ENCODE assay signal across 19 mouse cellular contexts in the genomic region with DNA sequence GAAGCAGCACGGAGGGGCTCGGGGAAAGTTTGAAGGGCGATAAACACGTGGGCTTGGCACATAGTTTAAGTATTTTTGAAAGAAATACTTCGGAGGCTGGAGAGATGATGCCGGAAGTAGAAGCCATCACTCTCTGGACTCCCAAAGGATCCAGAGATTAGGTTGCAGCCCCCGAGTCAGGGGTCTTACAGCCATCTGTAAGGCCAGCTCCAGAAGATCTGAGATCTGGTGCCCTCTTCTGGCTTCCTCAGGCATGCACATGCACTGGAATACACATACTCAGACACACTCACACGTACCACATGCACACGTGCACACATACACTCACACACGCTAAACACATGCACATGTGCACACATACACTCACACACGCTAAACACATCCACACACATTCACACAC.
A peak's percentile ranks its signal among the peaks of the same experiment; 100 is the strongest.
DNase-seq lines count a peak whose midpoint lies in the region; ATAC-seq and TF ChIP-seq lines count a peak whose summit lies in the region.
"Had no signal": no experiment of that assay in that cellular context is flagged by ENCODE, and none has a peak within 500 bp of the region (broad histone marks: within the 10 kb centered on the region; RNA-seq: fewer than 3 reads in every experiment).

No protein-coding gene starts in this region.

- no peak overlapping the region for H3K4me3 ChIP-seq in kidney, postnatal 0 days (replicated peaks; ENCODE audit: low read depth, low read length)
- no peak overlapping the region for H3K4me3 ChIP-seq in kidney, embryonic 15.5 days (replicated peaks)
- H3K4me3 ChIP-seq in midbrain, embryonic 11.5 days (ENCODE audit: low read depth, low read length), result no peak overlapping the region
- H3K4me3 ChIP-seq in midbrain, embryonic 14.5 days (replicated peaks; ENCODE audit: low read depth, low read length), result no peak overlapping the region
- H3K4me3 ChIP-seq: embryonic facial prominence, embryonic 13.5 days; forebrain, embryonic 13.5 days; heart, embryonic 12.5 days; hindbrain, embryonic 10.5 days had no signal

- no peak for ATAC-seq in kidney, postnatal 0 days (replicated peaks; ENCODE audit: low FRiP score, low read depth)
- no peak for ATAC-seq in kidney, embryonic 15.5 days (replicated peaks; ENCODE audit: low FRiP score)
- ATAC-seq in midbrain, embryonic 11.5 days (ENCODE audit: low FRiP score), result no peak
- ATAC-seq in midbrain, embryonic 14.5 days (ENCODE audit: low FRiP score, low TSS enrichment), result no peak
- ATAC-seq: forebrain, embryonic 13.5 days; inflammation-experienced regulatory T-cells, adult 6 months had no signal

- no peak for DNase-seq in kidney, postnatal 0 days (ENCODE audit: low spot score)
- DNase-seq in midbrain, embryonic 11.5 days (ENCODE audit: low spot score, missing footprints), result peak; percentile 76
- DNase-seq in midbrain, embryonic 14.5 days, result no peak
- DNase-seq in ES-CJ7 (ENCODE audit: low read depth, low spot score), result peak; percentile 61
- peak; percentile 68 for DNase-seq in ZHBTc4 (ENCODE audit: low read depth, low spot score)
- DNase-seq in kidney, postnatal 10 days, result no peak
- no peak for DNase-seq in frontal cortex, adult 2 months (ENCODE audit: extremely low spot score in 1 of 2, low spot score in 1 of 2)
- DNase-seq: adrenal gland, postnatal 14 days; cerebellum, adult 11-12 months; cerebellum, adult 9-10 months; cerebellum, postnatal 25 days; heart, adult 18-20 months had no signal

- no peak overlapping the region for H3K9ac ChIP-seq in kidney, postnatal 0 days (ENCODE audit: low read depth, low read length)
- no peak overlapping the region for H3K9ac ChIP-seq in kidney, embryonic 15.5 days
- no peak overlapping the region for H3K9ac ChIP-seq in midbrain, embryonic 11.5 days (ENCODE audit: low read length)
- H3K9ac ChIP-seq in midbrain, embryonic 14.5 days (replicated peaks; ENCODE audit: low read length), result no peak overlapping the region
- H3K9ac ChIP-seq: embryonic facial prominence, embryonic 13.5 days; forebrain, embryonic 13.5 days; heart, embryonic 12.5 days; hindbrain, embryonic 14.5 days had no signal

- no peaks in the 10 kb centered on the region for H3K36me3 ChIP-seq in kidney, postnatal 0 days (ENCODE audit: insufficient read depth, low read length)
- no peaks in the 10 kb centered on the region for H3K36me3 ChIP-seq in kidney, embryonic 15.5 days
- H3K36me3 ChIP-seq in midbrain, embryonic 11.5 days (ENCODE audit: control insufficient read depth, insufficient read depth, low read length), result no peaks in the 10 kb centered on the region
- H3K36me3 ChIP-seq in midbrain, embryonic 14.5 days (ENCODE audit: control insufficient read depth, insufficient read depth, low read length), result no peaks in the 10 kb centered on the region
- H3K36me3 ChIP-seq: embryonic facial prominence, embryonic 13.5 days; heart, embryonic 12.5 days; hindbrain, embryonic 10.5 days had no signal

- H3K9me3 ChIP-seq in kidney, postnatal 0 days (replicated peaks; ENCODE audit: low read length), result no peaks in the 10 kb centered on the region
- peaks cover 7% of the 10 kb centered on the region; the same call in 1 of the 2 replicates for H3K9me3 ChIP-seq in kidney, embryonic 15.5 days (replicated peaks)
- H3K9me3 ChIP-seq in midbrain, embryonic 11.5 days (ENCODE audit: control insufficient read depth, low read length), result no peaks in the 10 kb centered on the region; the same call in 1 of the 2 replicates
- no peaks in the 10 kb centered on the region for H3K9me3 ChIP-seq in midbrain, embryonic 14.5 days (ENCODE audit: control insufficient read depth, low read length)

- 90% methylated on average over 11 of the region's 11 CpGs for WGBS in kidney, postnatal 0 days
- 92% methylated on average over 11 of the region's 11 CpGs for WGBS in kidney, embryonic 15.5 days
- WGBS in midbrain, embryonic 11.5 days, result 94% methylated on average over 11 of the region's 11 CpGs
- WGBS in midbrain, embryonic 14.5 days, result 93% methylated on average over 11 of the region's 11 CpGs

- H3K4me1 ChIP-seq in kidney, postnatal 0 days (replicated peaks; ENCODE audit: insufficient read depth, low read length), result peaks cover 11% of the 10 kb centered on the region; the same call in 1 of the 2 replicates
- H3K4me1 ChIP-seq in kidney, embryonic 15.5 days, result peaks cover 27% of the 10 kb centered on the region
- peaks cover 6% of the 10 kb centered on the region for H3K4me1 ChIP-seq in midbrain, embryonic 11.5 days (ENCODE audit: control insufficient read depth, insufficient read depth, low read length)
- peaks cover 17% of the 10 kb centered on the region; the same call in 1 of the 2 replicates for H3K4me1 ChIP-seq in midbrain, embryonic 14.5 days (ENCODE audit: control insufficient read depth, insufficient read depth, low read length)

- H3K27ac ChIP-seq in kidney, postnatal 0 days, result no peak overlapping the region
- H3K27ac ChIP-seq in kidney, embryonic 15.5 days, result no peak overlapping the region
- H3K27ac ChIP-seq in midbrain, embryonic 11.5 days (ENCODE audit: low read depth, low read length), result no peak overlapping the region
- no peak overlapping the region for H3K27ac ChIP-seq in midbrain, embryonic 14.5 days (replicated peaks; ENCODE audit: low read depth, low read length)
- H3K27ac ChIP-seq: embryonic facial prominence, embryonic 13.5 days; forebrain, embryonic 13.5 days; hindbrain, embryonic 10.5 days; hindbrain, embryonic 14.5 days had no signal

- H3K4me2 ChIP-seq in kidney, postnatal 0 days (ENCODE audit: low read length), result no peak overlapping the region
- H3K4me2 ChIP-seq in kidney, embryonic 15.5 days, result no peak overlapping the region
- H3K4me2 ChIP-seq in midbrain, embryonic 11.5 days, result no peak overlapping the region
- no peak overlapping the region for H3K4me2 ChIP-seq in midbrain, embryonic 14.5 days (ENCODE audit: low read length)
- H3K4me2 ChIP-seq: embryonic facial prominence, embryonic 13.5 days; forebrain, embryonic 13.5 days; heart, embryonic 12.5 days; hindbrain, embryonic 14.5 days had no signal

- TF ChIP-seq CTCF in kidney, postnatal 0 days (IDR thresholded peaks at IDR 0.05; ENCODE audit: low read depth), result peak; percentile 26; the same call in 1 of the 2 replicates

- H3K27me3 ChIP-seq in kidney, postnatal 0 days (ENCODE audit: insufficient read depth, low read length), result no peaks in the 10 kb centered on the region
- no peaks in the 10 kb centered on the region for H3K27me3 ChIP-seq in kidney, embryonic 15.5 days
- no peaks in the 10 kb centered on the region for H3K27me3 ChIP-seq in midbrain, embryonic 11.5 days (ENCODE audit: control insufficient read depth, insufficient read depth, low read length)
- no peaks in the 10 kb centered on the region for H3K27me3 ChIP-seq in midbrain, embryonic 14.5 days (ENCODE audit: control insufficient read depth, insufficient read depth, low read length)
- H3K27me3 ChIP-seq: embryonic facial prominence, embryonic 13.5 days; forebrain, embryonic 13.5 days; heart, embryonic 12.5 days had no signal

Comparison
In these comparisons a context has a peak if more than half of its experiments do, and no peak if none do; other contexts are left out.
1. DNase-seq: peak in midbrain, embryonic 11.5 days (single experiment), ES-CJ7 (single experiment) and ZHBTc4 (single experiment); none in kidney, postnatal 0 days (single experiment), midbrain, embryonic 14.5 days (single experiment), kidney, postnatal 10 days (single experiment) and frontal cortex, adult 2 months (0 of 2).